Comparison of ENCODE assay signal across 9 mouse cellular contexts in the genomic region with DNA sequence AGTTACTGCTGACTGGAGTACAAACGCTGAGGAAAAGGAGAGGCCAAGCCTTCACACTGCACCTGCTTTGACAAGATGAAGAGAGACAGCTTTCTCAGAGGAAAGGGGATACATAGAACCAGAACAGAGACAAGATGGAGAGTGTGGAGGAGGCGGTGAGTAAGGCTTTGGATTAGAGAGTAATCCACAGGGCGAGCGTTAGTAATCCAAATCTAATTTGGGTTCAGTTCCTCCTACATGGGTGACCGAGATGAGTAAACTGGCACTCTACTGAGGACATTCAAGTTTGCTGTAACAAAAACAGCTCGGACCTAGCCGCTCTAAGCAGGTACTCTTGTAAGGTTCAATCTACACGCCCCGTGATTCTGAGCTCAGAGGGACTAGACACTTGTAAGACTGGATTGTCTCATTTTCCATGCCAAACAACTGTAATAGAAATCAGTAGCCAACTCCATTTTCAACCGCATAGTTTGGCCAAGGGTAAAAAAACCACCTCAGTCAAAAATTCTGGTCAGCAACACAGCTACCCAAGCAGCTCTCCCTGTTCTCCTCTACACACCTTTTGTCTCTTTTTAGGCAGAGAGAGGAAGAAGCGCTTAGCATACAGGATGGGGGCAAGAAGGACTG. TPM values are rescaled to one million over a fixed set of nuclear protein-coding genes. Genes with fewer than 3 reads are reported as not detected.
DNase-seq lines count a peak whose midpoint lies in the region; ATAC-seq and TF ChIP-seq lines count a peak whose summit lies in the region.
"Had no signal": no experiment of that assay in that cellular context is flagged by ENCODE, and none has a peak within 500 bp of the region (broad histone marks: within the 10 kb centered on the region; RNA-seq: fewer than 3 reads in every experiment).

No protein-coding gene starts in this region.

- H3K4me2 ChIP-seq in liver, embryonic 13.5 days, result peak overlapping the region; percentile 96

- H3K27ac ChIP-seq in testis, adult 2 months (ENCODE audit: control insufficient read depth, insufficient read depth, low read depth, low read length), result no peak overlapping the region
- peak overlapping the region; percentile 10; the same call in 1 of the 2 replicates for H3K27ac ChIP-seq in liver, embryonic 13.5 days

- ATAC-seq in liver, embryonic 13.5 days (ENCODE audit: low read depth), result no peak
- ATAC-seq in inflammation-experienced regulatory T-cells, adult 6 months, result no peak

- no peaks in the 10 kb centered on the region; the same call in 1 of the 2 replicates for H3K4me1 ChIP-seq in testis, adult 2 months (ENCODE audit: control insufficient read depth, insufficient read depth, low read length)
- H3K4me1 ChIP-seq in liver, embryonic 13.5 days (replicated peaks), result peaks cover 34% of the 10 kb centered on the region

- H3K9me3 ChIP-seq in liver, embryonic 13.5 days (replicated peaks), result no peaks in the 10 kb centered on the region

- peaks cover 4% of the 10 kb centered on the region for H3K36me3 ChIP-seq in testis, adult 2 months (ENCODE audit: control insufficient read depth, insufficient read depth, low read length)
- H3K36me3 ChIP-seq in liver, embryonic 13.5 days, result peaks cover 45% of the 10 kb centered on the region

- 60% methylated on average over 11 of the region's 11 CpGs for WGBS in liver, embryonic 13.5 days (ENCODE audit: insufficient replicate concordance)

- H3K9ac ChIP-seq in liver, embryonic 13.5 days, result peak overlapping the region; percentile 88

- H3K27me3 ChIP-seq in testis, adult 2 months (ENCODE audit: control insufficient read depth, insufficient read depth, low read length), result no peaks in the 10 kb centered on the region
- no peaks in the 10 kb centered on the region for H3K27me3 ChIP-seq in liver, embryonic 13.5 days

- DNase-seq in cerebellum, adult 9-10 months, result peak; percentile 20
- no peak for DNase-seq in cerebellum, postnatal 10 days
- no peak for DNase-seq in testis, postnatal 10 days (ENCODE audit: low spot score)
- no peak for DNase-seq in liver, embryonic 13.5 days
- no peak for DNase-seq in frontal cortex, postnatal 25 days (ENCODE audit: low spot score in 2 of 2)
- DNase-seq in gastrocnemius, postnatal 4 days (ENCODE audit: low spot score in 2 of 2), result no peak
- DNase-seq: cerebellum, postnatal 36 days had no signal

- no peak for TF ChIP-seq POLR2A in testis, adult 2 months (IDR thresholded peaks at IDR 0.05; ENCODE audit: control insufficient read depth, low read depth, low read length)

- TF ChIP-seq CTCF in testis, adult 2 months (IDR thresholded peaks at IDR 0.05; ENCODE audit: control insufficient read depth, insufficient read depth, insufficient replicate concordance, low read depth, low read length), result no peak

- peak overlapping the region; percentile 94 for H3K4me3 ChIP-seq in testis, adult 2 months (ENCODE audit: control insufficient read depth, low read depth, low read length)
- H3K4me3 ChIP-seq in liver, embryonic 13.5 days (replicated peaks), result peak overlapping the region; percentile 92

RNA-seq across cellular contexts. Expression of gene Hsph1, which starts 1.7 kb away (rescaled TPM):
- 19.7 and 22.7 TPM in 2 replicates for polyA plus RNA-seq in testis, adult 2 months (2012; rRNA removed)
- 45.2 and 60.6 TPM in 2 replicates for polyA plus RNA-seq in liver, embryonic 13.5 days (2015; fragmentation: Nextera tagmentation; extraction: Ambion mirVana)
- 10 to 100 TPM; 15.8 to 35.5 (median 20.2) TPM for polyA plus RNA-seq in inflammation-experienced regulatory T-cells, adult 6 months (2017; shearing (Covaris generic))
- total RNA-seq in gastrocnemius, postnatal 4 days (2021), result 10 to 100 TPM; 34.9 to 38.7 TPM

RNA-seq across cellular contexts. Expression of gene B3glct, which starts 43.5 kb away (rescaled TPM):
- 0.83 and 1.0 TPM in 2 replicates for polyA plus RNA-seq in testis, adult 2 months (2012; rRNA removed)
- polyA plus RNA-seq in liver, embryonic 13.5 days (2015; fragmentation: Nextera tagmentation; extraction: Ambion mirVana), result 4.5 and 5.8 TPM in 2 replicates
- 1 to 10 TPM; 1.7 to 3.8 (median 2.8) TPM for polyA plus RNA-seq in inflammation-experienced regulatory T-cells, adult 6 months (2017; shearing (Covaris generic))
- 10 to 100 TPM; 10.3 to 11.5 TPM for total RNA-seq in gastrocnemius, postnatal 4 days (2021)
